Mouse (Mus musculus): ENCODE results near the gene P4ha1.

DNA sequence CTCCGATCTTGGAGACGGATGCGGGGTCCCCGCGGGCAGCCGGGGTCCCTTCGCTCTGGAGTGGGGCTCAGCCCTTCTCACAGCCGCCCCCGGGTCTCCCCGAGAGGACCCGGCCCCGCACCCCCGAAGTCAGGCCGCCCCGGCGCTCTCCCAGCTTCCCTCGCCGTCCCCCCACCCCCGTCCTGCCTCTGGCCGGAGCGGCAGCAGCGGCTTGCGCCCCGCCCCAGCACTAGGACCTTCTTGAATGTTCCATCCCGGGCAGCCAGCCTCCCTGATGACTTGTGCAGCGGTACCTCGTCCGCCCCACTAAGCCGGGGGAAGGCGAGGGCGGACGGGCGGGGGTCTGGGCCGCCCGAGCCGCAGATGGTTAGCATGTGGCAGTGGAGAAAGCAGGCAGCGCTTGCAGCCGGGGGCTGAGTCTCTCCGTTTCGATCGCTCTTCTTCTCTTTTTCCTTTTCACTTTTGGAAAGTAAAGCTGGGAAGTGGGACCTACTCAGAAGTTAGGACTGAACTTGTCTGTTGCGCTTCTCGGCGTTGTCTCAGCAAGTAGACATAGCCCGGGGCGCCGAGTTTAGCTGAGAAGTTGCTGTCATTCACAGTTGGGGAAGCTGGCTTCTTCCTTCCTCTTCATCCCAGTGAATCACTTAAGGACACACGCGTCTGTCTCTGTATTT, 529 bp downstream of the P4ha1 start:
- TF ChIP-seq CTCF (IDR thresholded peaks at IDR 0.05; ENCODE audit: borderline replicate concordance, insufficient read depth, low read depth, low read length) (no peak), POLR2A (IDR thresholded peaks at IDR 0.05; ENCODE audit: borderline replicate concordance, insufficient read depth, low read length) (no peak)
